Mouse (Mus musculus) skeletal muscle tissue, postnatal 0 days (tissue): Measurements from ENCODE around the gene Itga2. TPM values are rescaled to one million over a fixed set of nuclear protein-coding genes. Genes with fewer than 3 reads are reported as not detected.

Source experiments
- polyA plus RNA-seq: library from polyadenylated mRNA; unstranded; fragments of >200 nt; fragmentation: Nextera tagmentation; extraction: Ambion mirVana; gene quantifications from 2 replicates; pipeline ENCODE4 v1.2.1, GENCODE M21; 2015

The Itga2 gene
- polyA plus RNA-seq, result 2.8 and 3.2 TPM in 2 replicates

DNA sequence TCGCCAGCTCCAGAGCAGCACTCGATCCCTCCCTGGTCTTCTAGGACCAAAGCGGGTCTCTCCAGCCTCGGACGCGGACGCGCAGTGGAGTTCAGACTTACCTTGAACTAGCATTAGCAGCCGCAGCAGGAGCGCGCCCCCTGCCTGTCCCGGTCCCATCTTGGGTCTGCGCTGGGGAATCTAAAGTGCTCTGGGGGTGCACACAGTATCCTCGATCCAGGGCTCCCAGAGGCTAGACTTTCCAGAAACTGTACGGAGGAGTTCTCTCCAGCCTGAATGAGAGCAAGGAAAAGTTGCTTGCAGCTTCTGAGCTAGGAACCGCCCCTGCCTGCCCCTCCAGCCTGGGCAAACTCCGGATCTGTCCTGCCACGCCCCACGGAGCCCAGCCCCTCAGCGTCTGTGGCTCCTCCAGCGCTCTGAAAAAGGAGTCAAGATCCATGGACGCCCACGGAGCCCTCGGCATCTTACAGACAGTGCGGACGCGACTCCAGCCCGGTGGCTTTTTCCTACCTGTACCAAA, at the start of gene Itga2:
Gene Itga2, minus strand, starts transcription at position 326 of the 520 bp plus-strand sequence.

DNA sequence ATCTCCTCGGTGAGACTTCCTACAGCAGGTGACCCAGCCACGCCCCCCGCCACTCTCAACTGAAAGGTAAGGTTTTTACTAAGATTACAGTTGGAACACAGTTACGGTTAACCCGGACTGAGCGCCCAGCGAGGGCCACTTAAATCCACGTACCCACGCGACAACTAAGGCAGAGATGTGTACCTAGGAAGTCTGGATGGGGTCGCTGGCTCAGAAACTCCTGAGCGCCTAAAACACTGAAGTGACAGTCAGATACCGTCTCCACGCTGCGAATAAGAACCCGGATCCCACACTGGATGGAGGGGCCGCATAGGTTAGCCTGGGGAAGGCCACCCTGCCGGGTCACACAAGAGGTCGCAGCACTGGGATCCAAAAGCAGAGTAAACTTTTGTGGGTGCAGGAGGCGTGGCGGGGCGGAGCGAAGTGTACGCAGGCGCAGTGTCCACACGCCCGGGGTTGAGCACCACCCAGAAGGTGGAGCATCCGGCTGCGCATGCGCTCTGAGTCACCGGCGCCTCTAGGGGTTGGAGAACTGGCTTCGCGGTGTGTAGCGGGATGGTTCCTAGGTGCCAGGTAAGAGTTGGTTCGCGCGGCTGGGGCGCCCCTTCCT, 114.0 kb downstream of the Itga2 start, which contains the start of gene Mocs2:
Gene Mocs2, plus strand, starts transcription at position 486 of the 610 bp plus-strand sequence.

Other genes with a start within 250 kb of the Itga2 start
- gene Mocs2, start 113.9 kb downstream of the Itga2 start, polyA plus RNA-seq, result 69.3 and 83.1 TPM in 2 replicates
- 3.0 and 4.0 TPM in 2 replicates for gene Pelo, start 158.1 kb upstream of the Itga2 start, polyA plus RNA-seq
- gene Gm49395, start 169.8 kb upstream of the Itga2 start, polyA plus RNA-seq, result 3.8 and 3.9 TPM in 2 replicates
- gene Itga1, start 169.9 kb upstream of the Itga2 start, polyA plus RNA-seq, result 10.2 and 11.0 TPM in 2 replicates